Mouse (Mus musculus): ENCODE measurements around the gene Pi4kb. TPM values are rescaled to one million over a fixed set of nuclear protein-coding genes. Genes with fewer than 3 reads are reported as not detected.
A peak's percentile ranks its signal among the peaks of the same experiment; 100 is the strongest.

The Pi4kb gene
- polyA plus RNA-seq, 1 experiment, result 33.2 TPM

- Histone ChIP-seq H3K79me2 (ENCODE audit: control insufficient read depth, insufficient read depth) (peaks cover 39% of the 10 kb centered on the region), H3K36me3 (ENCODE audit: control insufficient read depth, insufficient read depth) (peaks cover 4% of the 10 kb centered on the region), H3K4me3 (ENCODE audit: insufficient read depth, poor library complexity, severe bottlenecking) (no peak overlapping the region), H3K79me3 (ENCODE audit: low read depth) (peaks cover 28% of the 10 kb centered on the region), H3ac (ENCODE audit: control insufficient read depth, insufficient read length, low read depth) (no peak overlapping the region), H3K27me3 (ENCODE audit: control insufficient read depth, insufficient read depth, insufficient read length) (no peaks in the 10 kb centered on the region)
- TF ChIP-seq MYOG (IDR thresholded peaks at IDR 0.05; ENCODE audit: control insufficient read depth, extremely low read depth, insufficient read length) (no peak), CEBPB (IDR thresholded peaks at IDR 0.05; ENCODE audit: low read depth) (no peak), MAX (IDR thresholded peaks at IDR 0.05) (no peak), MYOD1 (IDR thresholded peaks at IDR 0.05; ENCODE audit: control insufficient read depth, insufficient read length, low read depth) (no peak), FOSL1 (IDR thresholded peaks at IDR 0.05; ENCODE audit: insufficient read depth, low read length, poor library complexity, severe bottlenecking) (no peak), CTCF (IDR thresholded peaks at IDR 0.05; ENCODE audit: control insufficient read depth, insufficient read depth, insufficient read length) (no peak), USF1 (IDR thresholded peaks at IDR 0.05; ENCODE audit: low read depth) (no peak)
These were observed 911 bp upstream of the Pi4kb start for GRCm38 (mm10) chr3:94973620-94974019.

DNA sequence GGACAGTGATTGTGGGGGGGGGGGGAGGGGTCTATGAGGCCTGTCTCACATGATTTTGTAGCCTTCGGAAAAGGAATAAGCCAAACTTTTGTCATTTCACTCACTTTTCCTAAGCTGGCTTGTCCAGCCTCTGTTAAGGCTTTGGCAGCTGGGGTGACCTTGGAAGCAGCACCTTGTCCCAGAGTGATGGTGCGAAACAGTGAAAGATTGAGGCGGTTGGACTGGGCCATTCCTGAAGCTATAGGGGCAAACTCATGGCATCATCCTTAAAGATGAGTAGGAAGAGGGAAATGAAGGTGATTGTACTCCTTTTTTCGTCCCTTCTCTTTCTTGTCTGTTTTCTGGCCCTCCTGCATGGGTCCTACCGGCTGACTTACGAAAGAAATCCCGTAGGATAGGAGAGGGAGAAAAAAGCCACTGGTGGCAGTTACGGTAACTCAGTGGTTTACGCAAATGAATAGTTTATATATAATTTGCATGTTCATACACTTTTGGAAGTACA is 454 bp upstream of the Pi4kb start:
- H3K79me2 ChIP-seq (ENCODE audit: control insufficient read depth, insufficient read depth), result peaks cover 43% of the 10 kb centered on the region
- H3K4me3 ChIP-seq (ENCODE audit: insufficient read depth, poor library complexity, severe bottlenecking), result peak overlapping the region; percentile 71
- peaks cover 4% of the 10 kb centered on the region for H3K36me3 ChIP-seq (ENCODE audit: control insufficient read depth, insufficient read depth)
- no peak for TF ChIP-seq FOSL1 (IDR thresholded peaks at IDR 0.05; ENCODE audit: insufficient read depth, low read length, poor library complexity, severe bottlenecking)
- no peak for TF ChIP-seq MYOD1 (IDR thresholded peaks at IDR 0.05; ENCODE audit: control insufficient read depth, insufficient read length, low read depth)
- no peak for TF ChIP-seq USF1 (IDR thresholded peaks at IDR 0.05; ENCODE audit: low read depth)
- H3K27me3 ChIP-seq (ENCODE audit: control insufficient read depth, insufficient read depth, insufficient read length), result no peaks in the 10 kb centered on the region
- H3K79me3 ChIP-seq (ENCODE audit: low read depth), result peaks cover 28% of the 10 kb centered on the region
- peak overlapping the region; percentile 57 for H3ac ChIP-seq (ENCODE audit: control insufficient read depth, insufficient read length, low read depth)

DNA sequence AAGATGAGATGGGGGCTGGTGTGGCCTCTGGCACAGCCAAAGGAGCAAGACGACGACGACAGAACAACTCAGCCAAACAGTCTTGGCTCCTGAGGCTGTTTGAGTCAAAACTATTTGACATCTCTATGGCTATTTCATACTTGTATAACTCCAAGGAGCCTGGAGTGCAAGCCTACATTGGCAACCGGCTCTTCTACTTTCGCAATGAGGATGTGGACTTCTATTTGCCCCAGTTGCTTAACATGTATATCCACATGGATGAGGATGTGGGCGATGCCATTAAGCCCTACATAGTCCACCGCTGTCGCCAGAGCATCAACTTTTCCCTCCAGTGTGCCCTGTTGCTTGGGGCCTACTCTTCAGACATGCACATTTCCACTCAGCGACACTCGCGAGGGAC is 9.8 kb downstream of the Pi4kb start:
- H3K4me3 ChIP-seq (ENCODE audit: insufficient read depth, poor library complexity, severe bottlenecking), result no peak overlapping the region
- H3K27me3 ChIP-seq (ENCODE audit: control insufficient read depth, insufficient read depth, insufficient read length), result no peaks in the 10 kb centered on the region
- H3K79me2 ChIP-seq (ENCODE audit: control insufficient read depth, insufficient read depth), result peaks cover 60% of the 10 kb centered on the region
- peaks cover 39% of the 10 kb centered on the region for H3K36me3 ChIP-seq (ENCODE audit: control insufficient read depth, insufficient read depth)
- no peak overlapping the region for H3ac ChIP-seq (ENCODE audit: control insufficient read depth, insufficient read length, low read depth)
- H3K79me3 ChIP-seq (ENCODE audit: low read depth), result peaks cover 13% of the 10 kb centered on the region
- TF ChIP-seq MAX (IDR thresholded peaks at IDR 0.05), result no peak
- TF ChIP-seq USF1 (IDR thresholded peaks at IDR 0.05; ENCODE audit: low read depth), result no peak
- TF ChIP-seq CEBPB (IDR thresholded peaks at IDR 0.05; ENCODE audit: low read depth), result no peak
- no peak for TF ChIP-seq FOSL1 (IDR thresholded peaks at IDR 0.05; ENCODE audit: insufficient read depth, low read length, poor library complexity, severe bottlenecking)
- TF ChIP-seq MYOG (IDR thresholded peaks at IDR 0.05; ENCODE audit: control insufficient read depth, extremely low read depth, insufficient read length), result no peak
- no peak for TF ChIP-seq CTCF (IDR thresholded peaks at IDR 0.05; ENCODE audit: control insufficient read depth, insufficient read depth, insufficient read length)
- TF ChIP-seq MYOD1 (IDR thresholded peaks at IDR 0.05; ENCODE audit: control insufficient read depth, insufficient read length, low read depth), result no peak

DNA sequence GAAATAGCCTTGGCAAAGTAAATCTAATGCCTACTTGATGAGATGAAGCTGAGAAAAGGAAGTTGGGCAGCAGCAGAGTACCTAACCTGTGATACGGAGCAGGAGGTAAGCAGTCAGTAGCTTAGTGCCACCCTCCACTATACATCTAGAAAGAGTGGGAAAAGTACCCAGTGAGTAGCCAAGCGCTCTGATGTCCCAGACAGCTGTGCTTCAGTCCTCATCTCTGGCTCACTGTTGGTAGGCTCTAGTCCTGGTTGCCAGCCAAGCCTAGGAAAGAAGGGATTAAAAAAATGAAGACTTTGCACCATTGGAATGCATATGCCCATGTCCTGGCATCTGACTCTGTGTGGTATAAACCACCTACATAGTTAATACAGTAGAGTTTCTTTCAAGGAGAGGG is 11.0 kb downstream of the Pi4kb start:
- Histone ChIP-seq H3K79me2 (ENCODE audit: control insufficient read depth, insufficient read depth) (peaks cover 48% of the 10 kb centered on the region), H3K4me3 (ENCODE audit: insufficient read depth, poor library complexity, severe bottlenecking) (no peak overlapping the region), H3ac (ENCODE audit: control insufficient read depth, insufficient read length, low read depth) (no peak overlapping the region), H3K27me3 (ENCODE audit: control insufficient read depth, insufficient read depth, insufficient read length) (no peaks in the 10 kb centered on the region), H3K36me3 (ENCODE audit: control insufficient read depth, insufficient read depth) (peaks cover 51% of the 10 kb centered on the region), H3K79me3 (ENCODE audit: low read depth) (peaks cover 9% of the 10 kb centered on the region)
- TF ChIP-seq MYOD1 (IDR thresholded peaks at IDR 0.05; ENCODE audit: control insufficient read depth, insufficient read length, low read depth), result no peak
- no peak for TF ChIP-seq MYOG (IDR thresholded peaks at IDR 0.05; ENCODE audit: control insufficient read depth, extremely low read depth, insufficient read length)
- no peak for TF ChIP-seq USF1 (IDR thresholded peaks at IDR 0.05; ENCODE audit: low read depth)
- TF ChIP-seq MAX (IDR thresholded peaks at IDR 0.05), result no peak
- no peak for TF ChIP-seq CEBPB (IDR thresholded peaks at IDR 0.05; ENCODE audit: low read depth)

GRCm38 (mm10) chr3:94987578-94987977 is 13.0 kb downstream of the Pi4kb start:
- H3K27me3 ChIP-seq (ENCODE audit: control insufficient read depth, insufficient read depth, insufficient read length), result no peaks in the 10 kb centered on the region
- H3K79me3 ChIP-seq (ENCODE audit: low read depth), result peaks cover 7% of the 10 kb centered on the region
- H3K36me3 ChIP-seq (ENCODE audit: control insufficient read depth, insufficient read depth), result peaks cover 52% of the 10 kb centered on the region
- no peak overlapping the region for H3ac ChIP-seq (ENCODE audit: control insufficient read depth, insufficient read length, low read depth)
- TF ChIP-seq FOSL1 (IDR thresholded peaks at IDR 0.05; ENCODE audit: insufficient read depth, low read length, poor library complexity, severe bottlenecking), result peak; percentile 36
- TF ChIP-seq MAX (IDR thresholded peaks at IDR 0.05), result no peak
- no peak for TF ChIP-seq CTCF (IDR thresholded peaks at IDR 0.05; ENCODE audit: control insufficient read depth, insufficient read depth, insufficient read length)
- TF ChIP-seq CEBPB (IDR thresholded peaks at IDR 0.05; ENCODE audit: low read depth), result no peak
- TF ChIP-seq MYOD1 (IDR thresholded peaks at IDR 0.05; ENCODE audit: control insufficient read depth, insufficient read length, low read depth), result no peak
- no peak for TF ChIP-seq MYOG (IDR thresholded peaks at IDR 0.05; ENCODE audit: control insufficient read depth, extremely low read depth, insufficient read length)
- TF ChIP-seq USF1 (IDR thresholded peaks at IDR 0.05; ENCODE audit: low read depth), result peak; percentile 12
- H3K4me3 ChIP-seq (ENCODE audit: insufficient read depth, poor library complexity, severe bottlenecking), result no peak overlapping the region
- H3K79me2 ChIP-seq (ENCODE audit: control insufficient read depth, insufficient read depth), result peaks cover 29% of the 10 kb centered on the region

DNA sequence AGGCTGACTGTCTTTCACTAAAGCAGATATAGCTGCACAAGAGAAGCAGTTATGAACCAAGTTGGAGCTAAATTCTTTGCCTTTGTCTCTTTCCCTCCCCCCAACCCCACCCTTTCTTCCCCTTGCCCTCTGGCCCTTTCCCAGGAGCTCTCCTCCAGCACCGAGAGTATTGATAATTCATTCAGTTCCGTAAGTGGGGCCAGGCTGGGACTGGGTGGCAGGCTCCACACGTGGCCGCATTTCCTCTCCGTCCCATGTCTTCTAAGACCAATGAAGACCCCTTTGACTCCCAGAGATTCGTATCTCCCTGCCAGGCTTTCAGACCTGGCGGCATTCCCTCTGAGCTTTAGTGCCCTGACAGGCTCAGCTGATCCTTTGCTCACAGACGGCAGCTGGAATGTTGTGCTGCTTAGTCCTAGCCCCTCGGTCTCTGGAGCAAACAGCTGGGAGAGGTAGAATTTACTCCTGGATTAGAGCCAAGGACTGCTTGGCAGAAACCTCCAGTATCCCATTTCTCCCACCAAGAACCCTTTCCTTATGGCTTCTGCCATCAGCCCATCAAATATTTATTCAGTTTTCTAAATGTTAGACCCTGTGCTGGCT is 14.7 kb downstream of the Pi4kb start:
- Histone ChIP-seq H3K79me2 (ENCODE audit: control insufficient read depth, insufficient read depth) (peaks cover 19% of the 10 kb centered on the region), H3K79me3 (ENCODE audit: low read depth) (peaks cover 4% of the 10 kb centered on the region), H3K4me3 (ENCODE audit: insufficient read depth, poor library complexity, severe bottlenecking) (no peak overlapping the region), H3K36me3 (ENCODE audit: control insufficient read depth, insufficient read depth) (peaks cover 46% of the 10 kb centered on the region), H3K27me3 (ENCODE audit: control insufficient read depth, insufficient read depth, insufficient read length) (no peaks in the 10 kb centered on the region), H3ac (ENCODE audit: control insufficient read depth, insufficient read length, low read depth) (no peak overlapping the region)
- TF ChIP-seq MYOD1 (IDR thresholded peaks at IDR 0.05; ENCODE audit: control insufficient read depth, insufficient read length, low read depth), result peak; percentile 55
- TF ChIP-seq FOSL1 (IDR thresholded peaks at IDR 0.05; ENCODE audit: insufficient read depth, low read length, poor library complexity, severe bottlenecking), result no peak
